Mouse (Mus musculus): ENCODE measurements at regions not wholly inside any gene's neighbourhood (a gene's known extent, or its start where the extent isn't known, plus 50 kb on each side); places are given as distances from the start of the nearest gene placed in this dataset.

DNA sequence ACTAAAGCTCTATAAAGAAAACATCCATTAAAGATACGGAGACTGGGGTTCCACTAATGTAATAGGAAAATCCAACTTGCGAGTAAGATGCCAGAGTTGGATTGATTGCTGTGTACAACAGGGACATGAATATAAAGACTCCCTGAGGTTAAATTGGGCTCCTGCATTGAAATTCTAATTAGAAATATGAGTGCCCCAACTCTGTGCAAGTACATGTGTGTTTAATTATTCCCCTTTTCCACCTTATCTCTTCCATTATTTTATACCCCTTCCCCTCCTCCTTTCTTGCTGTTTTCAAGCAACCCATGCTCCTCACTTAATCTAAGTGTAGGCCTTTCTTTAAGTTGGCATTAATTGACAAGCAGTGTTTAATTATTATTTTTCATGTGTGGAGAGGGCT lies 315.7 kb upstream of the G2e3 start:
- no peak for TF ChIP-seq CTCF (IDR thresholded peaks at IDR 0.05; ENCODE audit: borderline replicate concordance, control insufficient read depth, extremely low read depth, insufficient read depth, low read length, poor library complexity)
- TF ChIP-seq POLR2A (IDR thresholded peaks at IDR 0.05; ENCODE audit: control insufficient read depth, extremely low read depth, insufficient read depth, low read length, poor library complexity), result no peak
